Mouse (Mus musculus) liver, adult 2 months (tissue): ENCODE measurements around the gene Sgms1. TPM values are rescaled to one million over a fixed set of nuclear protein-coding genes. Genes with fewer than 3 reads are reported as not detected.

Experiments
- DNase-seq: peaks from one replicate; pipeline ENCODE4 v3.0.0-alpha.2; 2011; ENCODE audit warnings: low read depth, low spot score; ENCODE audit errors: extremely low read depth
- H3K27ac ChIP-seq: fragments of 200-500 bp; replicated peaks from 2 replicates; pipeline ENCODE4 v1.5.1; 2012; ENCODE audit warnings: low read depth, mild to moderate bottlenecking, control low read depth, inconsistent platforms, low read length; ENCODE audit not compliant: insufficient read depth
- H3K27me3 ChIP-seq: fragments of 200-500 bp; 2 replicates; pipeline ENCODE4 v1.6.1; 2012; ENCODE audit warnings: mild to moderate bottlenecking, moderate library complexity, low read length, inconsistent platforms; ENCODE audit not compliant: control insufficient read depth, insufficient read depth
- H3K36me3 ChIP-seq: fragments of 200-500 bp; 2 replicates; pipeline ENCODE4 v1.6.1; 2012; ENCODE audit warnings: low read length, inconsistent platforms; ENCODE audit not compliant: control insufficient read depth, insufficient read depth
- H3K4me1 ChIP-seq: fragments of 200-500 bp; 2 replicates; pipeline ENCODE4 v1.6.1; 2011; ENCODE audit warnings: low read length; ENCODE audit not compliant: control insufficient read depth, insufficient read depth
- H3K4me3 ChIP-seq: fragments of 200-500 bp; 2 replicates; pipeline ENCODE4 v1.5.1; 2011; ENCODE audit warnings: low read depth, mild to moderate bottlenecking, control low read depth, low read length, moderate library complexity; ENCODE audit not compliant: insufficient read depth
- H3K79me2 ChIP-seq: fragments of 200-500 bp; 2 replicates; pipeline ENCODE4 v1.6.1; 2012; ENCODE audit warnings: inconsistent platforms, mild to moderate bottlenecking, low read length, moderate library complexity; ENCODE audit not compliant: control insufficient read depth, insufficient read depth
- H3K9ac ChIP-seq: fragments of 200-500 bp; 2 replicates; pipeline ENCODE4 v1.6.1; 2012; ENCODE audit warnings: low read depth, mild to moderate bottlenecking, control low read depth, inconsistent platforms, low read length
- CTCF ChIP-seq: fragments of 200-500 bp; IDR thresholded peaks from 2 replicates; pipeline ENCODE4 v1.5.1; 2011; ENCODE audit warnings: low read depth, low read length, control low read depth
- POLR2A ChIP-seq: fragments of 200-500 bp; IDR thresholded peaks from 2 replicates; pipeline ENCODE4 v1.6.1; 2011; ENCODE audit warnings: low read length, control low read depth; ENCODE audit not compliant: insufficient read depth; ENCODE audit errors: extremely low read depth
- WGBS: fragments of 180-500 bp; shearing (Covaris S2); methylation state at CpG from one replicate; pipeline ENCODE4 v1.1.7; 2018; 5-methylcytosine and 5-hydroxymethylcytosine counted together
- polyA plus RNA-seq: library from polyadenylated mRNA; depleted of rRNA; stranded (reverse); fragments of >200 nt; gene quantifications from 2 replicates; pipeline ENCODE4 v1.2.3, GENCODE M21; 2012
- total RNA-seq: library from RNA; depleted of rRNA; stranded (reverse); fragments of >200 nt; gene quantifications from 2 replicates; pipeline ENCODE4 v1.2.3, GENCODE M21; 2014

Gene Sgms1
- total and polyA plus RNA-seq, 2 experiments, result 6.5 to 26.7 TPM

DNA sequence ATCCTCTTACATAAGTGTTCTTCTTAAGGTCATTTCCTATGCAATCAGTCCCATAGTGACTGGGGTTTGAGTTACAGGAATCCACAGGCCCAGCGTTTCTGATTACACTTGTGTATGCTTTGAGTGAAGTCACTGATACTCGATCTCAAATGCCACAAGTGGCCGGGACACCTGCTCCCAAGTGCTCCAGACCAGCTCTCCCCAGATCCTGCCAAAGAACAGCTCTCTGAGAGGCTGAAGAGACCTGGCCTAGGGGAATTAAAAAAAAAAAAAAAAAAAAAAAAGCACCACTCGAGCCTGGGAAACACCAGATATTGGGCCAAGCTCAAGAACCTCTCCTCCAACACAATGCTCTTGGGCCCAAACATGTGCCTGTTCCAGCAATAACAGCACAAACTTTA lies 62.9 kb downstream of the Sgms1 start:
- TF ChIP-seq POLR2A (no peak), CTCF (no peak)
- H3K36me3 ChIP-seq, result no peaks in the 10 kb centered on the region
- 0 out of 2 replicates have a peak overlapping the region, but pooled peaks have one; percentile 6 for H3K27ac ChIP-seq
- peaks cover 5% of the 10 kb centered on the region; the same call in 1 of the 2 replicates for H3K79me2 ChIP-seq
- DNase-seq, result no peak
- no peak overlapping the region for H3K9ac ChIP-seq
- WGBS, result 67% methylated on average over 4 of the region's 4 CpGs
- no peak overlapping the region for H3K4me3 ChIP-seq
- peaks cover 20% of the 10 kb centered on the region for H3K4me1 ChIP-seq
- H3K27me3 ChIP-seq, result no peaks in the 10 kb centered on the region

DNA sequence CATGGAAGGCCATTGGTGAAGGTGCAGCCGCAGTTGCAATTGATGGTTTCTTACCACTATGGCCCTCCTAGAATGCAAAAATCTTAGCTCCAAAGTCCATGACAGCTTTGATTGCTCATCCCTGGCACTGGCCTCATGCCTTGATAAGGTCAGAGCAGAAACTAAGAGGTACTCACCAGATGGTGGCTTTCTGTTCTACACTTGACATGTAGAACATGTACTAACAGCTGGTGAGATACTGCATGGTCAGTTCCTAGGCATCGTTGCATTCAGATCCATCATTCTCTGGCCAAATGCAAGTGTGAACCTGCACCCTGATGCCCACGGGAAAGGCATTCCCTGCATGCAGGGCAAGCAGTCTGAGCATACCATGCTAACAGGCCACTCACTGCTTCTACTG lies 63.4 kb downstream of the Sgms1 start:
- Histone ChIP-seq H3K79me2 (peaks cover 7% of the 10 kb centered on the region; the same call in 1 of the 2 replicates), H3K4me1 (peaks cover 21% of the 10 kb centered on the region), H3K9ac (no peak overlapping the region), H3K27ac (no peak overlapping the region), H3K4me3 (no peak overlapping the region), H3K27me3 (no peaks in the 10 kb centered on the region), H3K36me3 (no peaks in the 10 kb centered on the region)
- DNase-seq, result peak; percentile 54
- TF ChIP-seq POLR2A (no peak), CTCF (no peak)
- WGBS, result 86% methylated on average over 3 of the region's 3 CpGs

- H3K27ac ChIP-seq, result no peak overlapping the region
- peaks cover 24% of the 10 kb centered on the region for H3K4me1 ChIP-seq
- no peak overlapping the region for H3K4me3 ChIP-seq
- TF ChIP-seq POLR2A (no peak), CTCF (no peak)
- no peaks in the 10 kb centered on the region for H3K36me3 ChIP-seq
- no peak for DNase-seq
- H3K9ac ChIP-seq, result no peak overlapping the region
- 75% methylated on average over 10 of the region's 10 CpGs for WGBS
- H3K79me2 ChIP-seq, result peaks cover 7% of the 10 kb centered on the region; the same call in 1 of the 2 replicates
- H3K27me3 ChIP-seq, result no peaks in the 10 kb centered on the region
These were observed 64.3 kb downstream of the Sgms1 start for GRCm38 (mm10) chr19:32325100-32325768.

DNA sequence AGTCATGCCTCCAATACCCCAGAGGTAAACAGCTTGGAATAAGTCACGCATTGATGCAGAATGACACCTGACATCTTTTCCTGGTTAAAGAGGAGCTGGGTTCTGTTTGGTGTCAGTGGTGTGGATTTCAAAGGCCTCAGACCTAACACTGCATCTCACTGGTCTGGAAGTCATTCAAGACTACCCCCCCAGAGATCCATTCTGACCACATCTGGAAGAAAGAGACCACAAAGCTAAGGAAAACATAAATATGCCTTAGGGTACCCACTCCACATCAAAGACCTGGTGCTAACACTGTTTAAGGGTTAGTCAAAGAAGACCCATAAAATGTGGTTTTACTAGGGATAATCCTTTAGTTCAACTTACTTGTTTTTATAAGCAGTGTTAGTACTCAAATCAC lies 65.0 kb downstream of the Sgms1 start:
- no peak overlapping the region for H3K4me3 ChIP-seq

DNA sequence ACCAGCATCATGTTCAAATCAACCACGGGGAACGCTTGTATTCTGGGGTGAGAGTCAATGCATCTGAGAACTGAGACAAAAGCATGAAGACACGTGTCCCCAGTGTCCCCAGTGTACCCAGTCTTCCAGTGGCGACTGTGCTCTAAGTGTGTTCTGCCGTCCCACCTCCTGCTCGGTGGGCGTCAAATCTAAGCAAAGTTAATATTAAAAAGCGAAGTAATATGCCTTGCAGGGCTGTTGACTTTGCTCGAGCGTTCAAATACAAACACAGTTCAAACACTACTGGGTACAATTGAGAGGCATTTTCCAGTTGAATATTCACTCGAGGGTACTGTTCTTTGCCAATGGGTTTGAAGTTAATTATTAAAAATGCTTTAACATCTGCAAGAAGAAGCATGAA lies 66.4 kb downstream of the Sgms1 start:
- H3K4me3 ChIP-seq, result no peak overlapping the region
- H3K4me1 ChIP-seq, result peaks cover 33% of the 10 kb centered on the region
- peaks cover 2% of the 10 kb centered on the region; the same call in 1 of the 2 replicates for H3K79me2 ChIP-seq
- H3K27me3 ChIP-seq, result no peaks in the 10 kb centered on the region
- TF ChIP-seq CTCF (no peak), POLR2A (no peak)
- no peaks in the 10 kb centered on the region for H3K36me3 ChIP-seq
- H3K27ac ChIP-seq, result no peak overlapping the region; the same call in 1 of the 2 replicates
- WGBS, result 20% methylated on average over 11 of the region's 11 CpGs
- H3K9ac ChIP-seq, result no peak overlapping the region
- peak; percentile 95 for DNase-seq

More for the DNA sequence above, 65.0 kb downstream of the Sgms1 start:
- TF ChIP-seq POLR2A (no peak), CTCF (no peak)
- WGBS, result 90% methylated on average over 1 of the region's 1 CpGs
- no peaks in the 10 kb centered on the region for H3K27me3 ChIP-seq
- DNase-seq, result no peak
- H3K9ac ChIP-seq, result no peak overlapping the region
- H3K4me1 ChIP-seq, result peaks cover 30% of the 10 kb centered on the region
- H3K79me2 ChIP-seq, result peaks cover 7% of the 10 kb centered on the region; the same call in 1 of the 2 replicates
- H3K36me3 ChIP-seq, result no peaks in the 10 kb centered on the region
- no peak overlapping the region for H3K27ac ChIP-seq

DNA sequence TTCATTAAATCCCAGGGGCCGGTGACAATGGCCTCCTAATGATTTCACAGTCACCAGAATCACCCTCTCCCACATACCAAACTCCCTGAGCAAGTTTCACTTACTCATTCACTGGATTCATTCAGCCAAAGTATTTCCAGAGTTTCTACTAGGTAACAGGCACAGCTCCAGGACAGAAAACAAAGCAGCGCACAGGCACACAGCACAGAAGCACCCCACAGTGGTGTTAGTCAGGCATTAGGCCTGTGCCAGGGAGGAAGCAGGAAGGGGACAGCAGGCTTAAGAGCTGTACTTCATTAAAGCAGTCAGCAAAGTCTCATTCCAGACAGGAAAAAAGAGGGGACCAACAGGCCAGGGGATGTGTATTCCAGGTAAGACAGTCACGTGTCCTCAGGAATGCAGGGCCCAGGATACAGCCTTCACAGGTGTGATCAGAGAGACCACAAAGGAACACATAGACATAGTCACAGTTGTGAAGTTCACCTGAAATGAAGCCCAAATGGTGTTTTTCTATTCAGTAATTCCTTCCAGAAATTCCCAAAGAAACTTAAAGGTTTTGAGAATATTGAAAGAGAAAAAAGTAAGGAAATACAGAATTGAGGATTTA lies 67.0 kb downstream of the Sgms1 start:
- no peak overlapping the region for H3K4me3 ChIP-seq
- H3K36me3 ChIP-seq, result no peaks in the 10 kb centered on the region

More for the DNA sequence above, 67.0 kb downstream of the Sgms1 start:
- TF ChIP-seq CTCF, result peak; percentile 47
- TF ChIP-seq POLR2A, result no peak
- peaks cover 2% of the 10 kb centered on the region; the same call in 1 of the 2 replicates for H3K79me2 ChIP-seq
- H3K4me1 ChIP-seq, result peaks cover 33% of the 10 kb centered on the region
- DNase-seq, result peak; percentile 87
- no peak overlapping the region for H3K9ac ChIP-seq
- WGBS, result 6% methylated on average over 3 of the region's 3 CpGs
- no peaks in the 10 kb centered on the region for H3K27me3 ChIP-seq
- no peak overlapping the region; the same call in 1 of the 2 replicates for H3K27ac ChIP-seq
